Mouse (Mus musculus): Measurements from ENCODE around the gene AC161166.1.
"Not testable (repeated sequence)": the region's sequence is repeated elsewhere in the genome, so short reads cannot be mapped to it uniquely, and the experiment has no call there.

Gene AC161166.1

DNA sequence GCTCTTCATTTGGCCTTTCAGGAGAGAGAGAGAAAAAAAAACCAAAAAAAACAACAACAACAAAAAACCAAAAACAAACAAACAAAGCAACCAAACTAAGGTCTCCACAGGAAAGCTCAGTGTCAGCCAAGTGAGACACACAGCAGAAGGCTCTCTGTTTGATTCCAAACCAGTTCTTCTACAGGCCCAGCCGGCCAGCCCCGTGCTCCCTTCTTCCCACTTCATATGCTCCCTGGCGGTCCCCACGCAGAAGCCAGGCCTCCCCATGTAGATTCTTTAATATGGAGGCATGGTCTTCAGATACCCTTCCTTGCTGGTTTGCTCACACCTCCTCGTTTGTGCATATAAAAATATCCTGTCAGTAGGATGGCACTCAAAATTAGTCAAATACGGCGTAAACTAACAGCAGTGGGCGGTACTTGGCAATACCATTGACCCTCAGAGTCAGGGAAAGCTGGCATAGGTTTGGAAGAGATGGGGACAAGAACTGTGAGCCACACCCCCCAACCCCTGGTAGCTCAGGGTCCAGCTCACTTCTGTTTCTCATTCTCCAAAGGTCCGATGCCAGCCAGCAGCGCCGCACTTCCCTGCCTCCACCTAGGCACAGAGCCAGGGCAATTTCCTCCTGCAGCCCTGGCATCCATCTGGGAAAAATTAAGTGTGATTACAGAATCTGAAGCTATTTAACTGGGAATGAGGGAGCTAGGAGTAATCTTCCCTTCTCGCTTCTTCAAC is 13.6 kb upstream of the AC161166.1 start:
- no peak for DNase-seq (ENCODE audit: low spot score)

DNA sequence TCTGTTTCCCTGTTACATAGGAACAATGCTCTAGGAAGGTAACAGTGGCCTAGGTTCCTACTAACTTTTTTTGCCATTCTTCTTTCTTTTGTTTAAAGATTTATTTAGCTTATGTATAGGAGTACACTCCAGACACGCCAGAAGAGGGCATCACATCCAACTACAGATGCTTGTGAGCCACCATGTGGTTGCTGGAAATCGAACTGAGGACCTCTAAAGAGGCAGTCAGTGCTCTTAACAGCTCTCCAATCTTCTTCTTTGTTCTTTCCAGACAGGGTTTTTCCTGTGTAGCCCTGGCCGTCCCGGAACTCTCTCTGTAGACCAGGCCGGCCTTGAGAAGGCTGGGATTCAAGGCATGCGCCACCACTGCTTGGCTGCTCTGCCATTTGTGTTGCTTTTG is 12.7 kb upstream of the AC161166.1 start:
- no peak for DNase-seq (ENCODE audit: low spot score)

DNA sequence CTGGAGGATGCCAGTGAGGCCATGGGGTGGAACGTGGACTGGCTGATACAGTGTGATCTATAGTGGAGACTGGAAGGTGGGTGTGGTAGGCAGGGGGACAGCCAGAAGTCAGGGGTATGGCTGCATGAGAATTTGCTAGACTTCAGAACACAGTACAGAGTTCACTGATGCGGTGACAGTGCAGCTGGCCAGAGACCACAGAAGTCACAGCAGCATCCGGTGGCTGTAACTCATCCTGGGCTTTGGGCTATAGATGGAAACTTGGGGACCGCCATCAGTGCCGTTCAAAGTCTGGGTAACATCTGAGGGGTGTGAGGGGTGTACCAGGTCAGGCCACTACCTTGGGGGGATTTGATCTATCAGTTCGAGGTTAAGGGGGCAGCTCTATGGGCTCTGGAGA is 11.5 kb upstream of the AC161166.1 start:
- DNase-seq (ENCODE audit: low spot score), result no peak

DNA sequence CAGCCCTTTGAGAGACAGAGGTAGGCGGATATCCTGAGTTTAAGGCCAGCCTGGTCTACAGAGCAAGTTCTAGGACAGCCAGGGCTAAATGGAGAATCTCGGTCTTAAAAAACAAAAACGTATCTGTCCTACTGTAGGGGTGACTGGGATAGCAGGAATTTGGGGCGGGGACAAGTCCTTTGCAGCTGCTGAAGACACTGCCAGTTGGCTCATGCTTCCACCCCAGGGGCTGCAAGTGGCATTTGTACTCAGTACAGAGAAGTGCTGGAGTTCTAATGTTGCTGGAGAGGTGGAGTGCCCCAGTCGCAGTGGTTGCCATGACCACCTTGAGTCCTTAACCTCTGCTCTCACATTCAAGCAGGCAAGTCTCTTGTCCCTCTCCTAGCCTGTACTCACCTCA is 10.6 kb upstream of the AC161166.1 start:
- no peak for DNase-seq (ENCODE audit: low spot score)

DNA sequence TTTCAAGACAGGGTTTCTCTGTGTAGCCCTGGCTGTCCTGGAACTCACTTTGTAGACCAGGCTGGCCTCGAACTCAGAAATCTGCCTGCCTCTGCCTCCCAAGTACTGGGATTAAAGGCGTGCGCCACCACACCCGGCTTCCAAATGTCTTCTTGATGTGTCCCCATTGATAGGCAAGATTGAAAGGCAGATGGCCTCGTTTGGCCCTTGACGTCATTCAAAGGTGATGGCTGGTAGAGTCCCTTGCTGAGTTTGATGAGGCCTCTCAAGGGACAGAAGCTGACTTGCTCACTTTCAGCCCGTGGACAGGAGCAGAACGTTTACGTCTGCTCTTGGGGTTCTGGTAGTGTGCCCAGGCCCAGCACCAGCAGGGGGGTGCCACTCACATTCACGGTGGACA is 7.8 kb upstream of the AC161166.1 start:
- DNase-seq (ENCODE audit: low spot score), result not testable (repeated sequence)

DNA sequence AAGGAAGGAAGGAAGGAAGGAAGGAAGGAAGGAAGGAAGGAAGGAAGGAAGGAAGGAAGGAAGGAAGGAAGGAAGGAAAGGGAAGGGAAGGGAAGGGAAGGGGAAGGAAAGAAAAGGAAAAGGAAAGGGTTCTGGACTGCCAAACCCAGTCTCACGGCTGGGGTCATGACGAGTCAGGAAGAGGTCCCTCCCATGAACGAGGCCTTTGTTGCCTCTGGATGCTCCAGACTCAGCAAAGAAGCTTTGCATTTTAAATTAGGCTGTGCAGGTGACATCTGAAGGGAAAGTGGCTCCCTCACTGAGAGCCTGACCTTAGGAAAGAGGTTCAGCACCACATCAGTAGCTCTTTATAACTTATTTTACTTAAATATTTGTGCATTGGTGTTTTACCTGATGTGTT is 6.9 kb upstream of the AC161166.1 start:
- DNase-seq (ENCODE audit: low spot score), result no peak

DNA sequence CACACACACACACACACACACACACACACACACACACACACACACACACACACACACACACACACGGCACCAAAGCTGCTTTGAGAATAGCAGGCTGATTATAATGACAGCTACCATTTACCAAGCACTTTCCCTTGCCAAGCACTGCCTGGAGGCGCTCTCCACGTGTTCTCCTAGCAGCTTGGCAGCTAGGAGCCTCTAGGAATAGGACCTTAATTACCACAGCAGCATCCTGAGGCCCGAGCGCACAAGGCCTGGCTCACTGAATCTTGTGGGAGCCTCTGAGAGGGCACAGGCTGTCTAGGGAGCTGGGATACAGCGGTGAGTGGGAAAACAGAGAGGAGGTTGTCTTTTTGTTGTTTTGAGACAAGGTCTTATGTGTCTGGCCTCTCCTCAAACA is 5.4 kb upstream of the AC161166.1 start:
- no peak for DNase-seq (ENCODE audit: low spot score)

DNA sequence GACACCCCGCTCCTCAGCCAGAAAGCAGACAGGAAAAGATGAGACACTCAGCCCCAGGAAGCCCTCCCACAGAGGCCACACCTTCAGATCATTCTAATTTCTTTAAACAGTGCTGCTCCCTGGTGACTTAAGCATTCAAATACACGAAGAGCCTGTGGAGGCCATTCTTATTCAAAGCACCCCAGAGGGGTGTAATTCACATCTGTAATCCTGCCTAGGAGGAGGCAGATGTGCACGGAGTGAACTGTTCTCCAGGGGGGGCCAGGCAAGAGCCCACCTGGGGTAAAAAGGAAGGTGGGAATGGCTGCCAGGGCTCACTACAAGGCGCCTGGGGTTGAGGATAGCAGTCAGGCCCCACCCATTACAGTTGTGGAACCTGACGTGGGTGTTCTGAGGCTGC is 4.8 kb upstream of the AC161166.1 start:
- DNase-seq (ENCODE audit: low spot score), result no peak

DNA sequence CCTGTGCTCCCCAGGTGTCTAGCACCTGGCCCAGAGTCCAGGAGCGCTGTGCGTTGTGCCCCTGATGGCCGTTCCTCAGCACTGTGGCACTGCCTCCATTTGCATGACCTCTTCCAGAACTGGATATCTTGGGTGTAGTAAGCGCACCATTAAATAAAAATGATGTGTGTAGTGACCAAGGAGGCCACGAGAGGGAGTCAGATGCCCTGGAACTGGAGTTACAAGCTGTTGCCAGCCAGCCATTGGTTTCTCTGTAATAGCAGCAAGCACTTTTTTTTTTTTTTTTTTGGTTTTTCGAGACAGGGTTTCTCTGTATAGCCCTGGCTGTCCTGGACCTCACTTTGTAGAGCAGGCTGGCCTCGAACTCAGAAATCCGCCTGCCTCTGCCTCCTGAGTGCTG is 4.1 kb upstream of the AC161166.1 start:
- not testable (repeated sequence) for DNase-seq (ENCODE audit: low spot score)

DNA sequence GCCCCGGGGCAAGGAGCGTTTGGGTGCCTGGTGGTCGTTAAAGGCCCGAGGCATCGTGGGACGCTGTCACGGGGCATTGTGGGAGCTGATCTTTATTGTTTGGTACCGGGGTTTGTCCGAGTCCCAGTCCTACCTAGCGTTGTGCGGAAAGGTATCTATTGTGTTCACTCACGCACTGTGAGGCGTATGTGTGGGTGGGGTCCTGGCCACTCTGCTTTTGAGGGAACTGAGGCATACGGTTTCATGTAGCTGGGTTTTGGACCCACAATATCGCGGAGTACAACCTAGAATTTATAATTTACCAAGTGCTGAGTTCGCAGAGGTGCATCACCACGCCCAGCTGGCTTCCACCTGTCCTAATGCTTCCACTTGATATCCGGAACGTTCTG is 4.5 kb downstream of the AC161166.1 start:
- DNase-seq (ENCODE audit: low spot score), result no peak

DNA sequence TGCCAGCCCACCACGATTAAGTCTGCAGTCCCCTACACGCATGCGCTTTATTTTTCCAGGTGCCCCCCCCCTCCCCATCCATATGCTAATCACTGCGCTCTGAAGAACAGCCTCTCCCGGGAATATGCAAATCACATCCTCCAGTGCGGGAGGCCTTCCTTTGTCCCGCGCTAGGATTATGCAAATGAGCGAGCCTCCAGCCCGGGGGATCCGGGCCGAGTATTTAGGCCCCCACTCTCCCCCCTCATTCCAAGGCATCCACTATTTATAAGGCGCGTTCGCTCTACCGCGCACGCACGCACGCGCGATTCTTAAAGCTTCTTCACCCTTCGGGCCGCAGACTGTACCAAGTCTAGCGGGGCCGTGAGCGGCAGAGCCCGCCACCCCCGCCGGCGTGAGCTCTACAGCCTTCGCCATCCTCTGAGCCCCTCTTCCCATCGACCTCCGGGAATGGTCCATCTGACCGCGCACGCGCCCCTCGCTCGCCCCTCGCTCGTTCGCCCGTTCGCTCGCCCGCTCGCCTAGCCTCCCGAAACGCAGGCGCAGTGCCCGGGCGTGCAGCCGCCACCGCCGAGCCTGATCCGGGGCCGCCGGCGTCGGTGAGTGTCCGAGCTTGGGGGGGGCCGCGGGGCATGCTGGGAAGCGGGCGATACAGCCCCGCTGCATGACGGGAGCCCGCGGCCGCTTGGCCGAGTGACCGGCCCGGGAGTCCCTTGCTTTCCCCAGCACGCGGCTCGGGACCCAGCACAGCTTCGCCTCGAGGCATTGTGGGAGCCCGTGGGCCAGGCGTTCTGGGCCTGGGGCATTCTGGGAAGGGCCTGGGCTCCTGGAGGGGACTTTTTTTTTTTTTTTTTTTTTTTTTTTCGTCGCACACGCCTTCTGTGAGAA is 5.2 kb downstream of the AC161166.1 start, which contains the start of gene Zfp428:
Gene Zfp428 (plus strand): TSS at position 169 of the 888 bp plus-strand sequence.
- DNase-seq (ENCODE audit: low spot score), result peak; percentile 86

DNA sequence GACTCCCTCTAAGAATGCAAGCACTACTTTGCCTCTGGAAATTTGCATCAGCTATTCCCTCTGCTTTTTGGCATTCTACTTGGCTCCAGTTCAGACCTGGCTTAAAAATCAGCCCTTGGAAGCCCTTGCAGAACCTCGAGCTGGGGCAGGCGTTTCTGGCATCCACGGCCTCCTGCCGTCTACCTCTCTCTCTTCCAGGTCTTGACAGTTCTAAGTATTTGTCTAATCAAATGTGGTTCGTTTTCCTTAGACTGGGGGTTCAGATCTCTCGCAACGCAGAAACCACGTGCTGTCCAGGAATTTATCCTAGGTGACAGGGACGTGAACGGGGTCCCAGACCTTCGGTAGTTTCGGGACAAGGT is 5.8 kb downstream of the AC161166.1 start:
- peak; percentile 40 for DNase-seq (ENCODE audit: low spot score)

DNA sequence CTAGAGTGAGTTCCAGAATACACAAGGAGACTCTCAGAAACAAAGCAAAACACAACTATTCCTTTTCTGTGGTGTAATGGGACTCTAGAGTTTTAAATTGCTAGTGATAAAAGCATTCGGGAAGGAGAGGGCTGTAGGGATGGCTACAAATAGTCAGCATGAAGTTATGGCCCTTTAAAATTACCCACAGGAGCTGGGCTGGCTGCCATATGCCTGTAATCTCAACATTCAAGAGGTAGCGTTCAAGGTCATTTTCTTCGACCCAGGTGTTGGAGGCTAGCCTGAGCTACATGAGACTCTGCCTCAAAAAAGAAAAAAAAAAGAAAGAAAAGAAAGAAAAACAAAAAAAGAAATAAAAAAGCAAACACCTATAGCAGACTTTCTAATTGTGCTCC is 6.2 kb downstream of the AC161166.1 start:
- no peak for DNase-seq (ENCODE audit: low spot score)

DNA sequence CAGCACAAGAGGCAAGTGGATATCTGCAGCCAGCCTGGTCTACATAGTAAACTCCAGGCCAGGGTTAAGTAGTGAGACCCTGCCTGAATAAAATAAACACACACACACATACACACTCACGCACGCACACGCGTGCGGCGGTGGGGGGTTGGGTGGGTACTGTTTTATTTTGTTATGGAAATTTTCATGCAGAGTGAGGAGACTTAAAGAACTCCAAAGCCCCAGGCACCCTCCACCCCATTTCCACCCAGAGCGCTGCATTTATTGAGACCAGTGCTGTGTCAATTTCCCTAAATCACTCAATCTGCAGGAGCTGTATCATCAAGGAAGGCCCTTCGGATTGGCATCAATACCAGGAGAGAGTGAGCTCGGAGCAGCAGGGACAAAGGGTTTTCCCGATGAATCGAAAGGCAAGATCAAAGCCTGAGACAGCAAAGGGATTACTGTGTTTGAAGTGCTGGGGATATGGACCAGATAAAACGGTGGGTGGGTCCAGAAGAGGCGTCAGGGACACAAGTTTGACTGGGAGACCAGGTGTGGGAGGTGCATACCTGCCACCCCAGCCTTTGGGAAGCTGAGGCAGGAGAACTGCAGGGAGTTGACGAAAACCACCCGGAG is 6.7 kb downstream of the AC161166.1 start:
- no peak for DNase-seq (ENCODE audit: low spot score)

DNA sequence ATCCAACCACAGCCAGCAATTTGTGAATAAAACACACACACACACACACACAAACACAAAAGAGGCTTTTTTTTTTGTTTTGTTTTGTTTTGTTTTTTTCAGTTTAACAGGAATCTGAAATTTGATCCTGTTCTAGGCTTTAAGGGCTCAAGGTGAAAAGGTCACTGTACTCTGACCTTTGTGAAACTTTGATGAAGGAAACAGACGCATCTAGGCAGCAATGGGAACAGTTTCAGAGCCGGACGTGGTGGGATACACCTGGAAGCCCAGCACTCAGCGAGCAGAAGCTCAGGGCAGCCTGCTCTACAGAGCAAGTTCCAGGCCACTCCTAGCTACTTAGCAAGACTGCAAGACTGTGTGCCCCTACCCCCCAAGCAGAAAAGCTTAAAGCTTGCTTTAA is 7.4 kb downstream of the AC161166.1 start:
- DNase-seq (ENCODE audit: low spot score), result no peak

DNA sequence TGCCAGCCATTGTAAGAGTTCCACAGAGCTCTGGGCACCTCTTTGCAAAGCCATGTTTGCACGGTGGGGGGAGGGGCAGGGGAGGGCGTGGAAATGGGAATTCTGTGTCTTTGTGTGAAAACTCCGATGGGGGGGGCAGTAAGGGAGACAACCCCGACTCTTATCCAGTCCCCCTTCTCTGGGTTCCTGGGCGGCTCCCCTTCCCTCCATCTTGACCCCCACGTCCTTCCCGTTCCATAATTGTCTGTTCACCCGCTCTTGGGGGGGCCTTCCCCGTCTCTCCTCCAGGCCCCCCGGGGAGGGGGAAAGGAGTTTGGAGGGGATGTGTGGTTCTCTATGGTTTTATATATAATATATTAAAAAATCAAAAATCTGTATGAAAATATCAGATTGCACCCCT is 8.3 kb downstream of the AC161166.1 start:
- DNase-seq (ENCODE audit: low spot score), result no peak

DNA sequence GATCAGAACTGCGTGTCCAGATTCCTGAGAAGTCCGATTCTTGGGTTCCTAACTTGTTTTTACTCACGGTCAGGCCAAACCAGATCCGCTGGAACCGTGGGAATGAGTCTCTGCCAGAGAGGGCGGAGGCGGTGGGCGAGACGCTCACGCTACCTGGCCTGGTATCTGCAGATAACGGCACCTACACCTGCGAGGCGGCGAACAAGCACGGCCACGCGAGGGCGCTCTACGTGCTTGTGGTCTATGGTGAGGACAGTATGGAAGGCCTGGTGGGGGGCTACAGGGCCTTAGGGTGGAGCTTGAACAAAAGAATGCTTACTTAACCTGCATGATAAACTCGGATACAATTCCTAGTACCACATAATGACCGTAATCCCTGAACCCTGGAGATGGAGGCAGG is 10.8 kb downstream of the AC161166.1 start:
- peak; percentile 37 for DNase-seq (ENCODE audit: low spot score)

DNA sequence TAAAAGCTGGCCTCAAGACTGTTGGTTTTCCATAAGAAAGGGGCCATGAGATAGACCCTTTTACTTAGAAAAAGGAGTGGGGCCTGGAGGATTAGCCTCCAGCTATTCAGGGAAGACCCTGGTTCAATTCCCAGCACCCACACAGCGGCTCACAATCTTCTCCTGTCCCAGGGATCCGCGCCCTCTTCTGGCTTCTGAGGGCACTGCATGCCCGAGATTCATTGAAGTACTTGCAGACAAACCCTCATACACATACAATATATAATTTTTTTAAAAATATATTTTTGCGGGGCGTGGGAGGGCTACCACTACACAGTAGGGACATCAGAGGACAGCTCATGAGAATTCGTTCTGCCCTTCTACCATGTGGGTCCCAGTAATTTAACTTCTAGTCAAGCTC is 11.3 kb downstream of the AC161166.1 start:
- DNase-seq (ENCODE audit: low spot score), result no peak

DNA sequence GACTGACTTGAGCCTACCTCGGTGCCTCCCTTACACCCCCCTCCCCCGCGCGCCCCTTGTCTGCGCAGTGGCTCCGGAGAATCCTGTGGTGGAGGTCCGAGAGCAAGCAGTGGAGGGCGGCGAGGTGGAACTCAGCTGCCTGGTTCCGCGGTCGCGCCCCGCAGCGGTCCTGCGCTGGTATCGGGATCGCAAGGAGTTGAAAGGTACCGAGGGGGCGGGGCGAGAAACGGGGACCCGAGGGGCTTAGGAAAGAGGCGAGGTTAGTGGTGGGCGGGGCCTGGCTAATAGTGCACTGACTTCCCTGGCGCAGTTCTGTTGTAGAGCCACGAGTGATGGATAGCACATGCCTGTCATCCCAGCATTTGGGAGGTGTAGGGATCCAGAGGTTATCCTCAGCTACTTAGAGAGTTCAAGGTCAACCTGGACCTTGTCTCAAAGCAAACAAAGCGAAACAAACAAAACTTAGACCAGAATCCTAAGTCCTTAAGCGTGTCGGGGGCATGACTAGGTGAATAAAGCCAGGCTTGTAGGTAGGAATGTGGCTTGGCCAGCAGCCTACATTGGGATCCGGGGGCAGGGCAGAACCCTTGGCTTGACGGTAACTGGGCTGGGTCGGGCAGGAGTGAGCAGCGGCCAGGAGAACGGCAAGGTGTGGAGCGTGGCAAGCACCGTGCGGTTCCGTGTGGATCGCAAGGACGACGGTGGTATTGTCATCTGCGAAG is 12.2 kb downstream of the AC161166.1 start:
- no peak for DNase-seq (ENCODE audit: low spot score)

DNA sequence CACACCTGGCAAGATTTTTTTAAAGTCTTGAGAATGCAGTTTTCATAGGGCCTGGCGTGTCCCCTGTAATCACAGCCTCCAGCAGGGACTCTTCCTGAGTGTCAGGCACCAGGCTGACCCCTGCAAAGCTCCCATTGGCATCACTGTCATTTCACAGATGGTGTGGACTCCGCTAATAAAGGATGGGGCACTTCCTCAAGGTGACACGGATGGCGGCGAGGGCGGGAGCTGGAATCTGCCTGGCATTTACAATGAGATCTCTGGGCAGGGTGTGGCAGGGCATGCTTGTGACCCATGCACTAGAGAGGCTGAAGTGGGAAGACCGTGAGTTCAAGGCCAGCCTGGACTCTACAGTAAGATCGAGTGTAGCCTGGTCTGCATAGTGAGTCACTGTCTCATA is 24.0 kb downstream of the AC161166.1 start:
- no peak for DNase-seq (ENCODE audit: low spot score)

DNA sequence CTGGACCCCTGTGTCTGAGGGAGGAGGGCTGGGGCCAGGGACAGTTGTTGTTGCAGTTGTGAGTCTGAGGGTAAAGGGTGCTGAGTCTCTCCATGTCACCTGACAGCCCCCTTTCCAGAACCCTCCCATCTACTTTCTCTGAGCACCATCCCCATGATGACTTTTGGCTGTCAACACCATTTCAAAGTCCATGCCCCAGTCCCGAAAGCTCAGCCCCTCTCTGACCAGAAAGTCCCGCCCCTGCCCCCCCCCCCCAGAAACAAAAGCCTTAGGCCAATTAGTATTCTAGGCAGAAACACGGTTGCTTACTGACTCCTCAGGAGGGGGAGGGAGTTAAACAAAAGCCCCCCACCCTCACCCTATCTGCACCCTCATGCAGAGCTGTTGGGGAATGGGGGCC is 24.9 kb downstream of the AC161166.1 start:
- DNase-seq (ENCODE audit: low spot score), result no peak

DNA sequence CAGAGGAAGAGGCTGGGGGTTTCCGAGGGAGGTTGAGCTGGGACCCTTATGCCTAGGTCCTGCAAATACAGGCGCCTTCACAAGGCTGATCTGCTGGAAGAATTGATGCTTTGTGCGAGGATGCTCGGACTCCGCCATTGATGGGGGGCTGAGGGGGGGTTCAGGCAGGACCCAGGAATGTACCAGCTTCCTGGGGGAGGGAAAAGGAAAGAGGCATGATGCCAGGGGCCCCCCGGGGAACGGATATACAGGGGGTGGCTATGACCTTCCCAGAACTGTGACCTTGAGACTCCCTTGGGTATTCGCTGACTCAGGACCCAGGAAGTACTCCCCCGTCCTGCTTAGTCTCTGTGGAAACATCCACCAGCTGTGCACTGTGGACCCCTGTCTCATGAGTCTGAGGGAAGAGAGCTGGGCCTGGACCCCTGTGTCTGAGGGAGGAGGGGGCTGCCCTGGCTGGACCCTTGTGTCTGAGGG is 25.6 kb downstream of the AC161166.1 start:
- no peak for DNase-seq (ENCODE audit: low spot score)
